Mouse (Mus musculus): ENCODE data around the gene Scn11a.
A peak's percentile ranks its signal among the peaks of the same experiment; 100 is the strongest.

DNA sequence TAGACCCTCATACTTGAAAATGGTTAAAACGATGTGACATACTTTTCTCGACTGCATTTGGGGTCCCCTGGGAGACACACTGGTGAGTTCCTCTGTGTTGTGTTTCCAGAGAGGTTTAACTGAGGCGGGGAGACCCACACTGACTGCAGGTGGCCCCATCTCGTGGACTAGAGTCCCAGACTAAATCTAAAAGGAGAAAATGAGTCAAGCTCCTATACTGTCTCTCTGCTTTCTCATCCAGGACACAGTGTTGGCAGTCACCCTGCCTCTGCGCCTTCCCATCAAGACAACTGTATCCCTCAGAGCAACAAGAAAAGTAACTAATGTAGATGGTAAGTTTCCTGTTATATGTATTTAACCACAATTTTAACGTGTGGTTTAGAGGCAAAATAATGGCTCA is 15.9 kb upstream of the Scn11a start:
- TF ChIP-seq POLR2A (IDR thresholded peaks at IDR 0.05; ENCODE audit: low read depth, low read length) (no peak), TCF12 (IDR thresholded peaks at IDR 0.05; ENCODE audit: low read depth, low read length) (0 out of 2 replicates have a peak, but pooled peaks have one; percentile 24), NRF1 (IDR thresholded peaks at IDR 0.05; ENCODE audit: low read depth, low read length) (no peak)

Data from CH12.LX (cell line).